Mouse (Mus musculus): ENCODE measurements at regions not wholly inside any gene's neighbourhood (a gene's known extent, or its start where the extent isn't known, plus 50 kb on each side); places are given as distances from the start of the nearest gene placed in this dataset.

DNA sequence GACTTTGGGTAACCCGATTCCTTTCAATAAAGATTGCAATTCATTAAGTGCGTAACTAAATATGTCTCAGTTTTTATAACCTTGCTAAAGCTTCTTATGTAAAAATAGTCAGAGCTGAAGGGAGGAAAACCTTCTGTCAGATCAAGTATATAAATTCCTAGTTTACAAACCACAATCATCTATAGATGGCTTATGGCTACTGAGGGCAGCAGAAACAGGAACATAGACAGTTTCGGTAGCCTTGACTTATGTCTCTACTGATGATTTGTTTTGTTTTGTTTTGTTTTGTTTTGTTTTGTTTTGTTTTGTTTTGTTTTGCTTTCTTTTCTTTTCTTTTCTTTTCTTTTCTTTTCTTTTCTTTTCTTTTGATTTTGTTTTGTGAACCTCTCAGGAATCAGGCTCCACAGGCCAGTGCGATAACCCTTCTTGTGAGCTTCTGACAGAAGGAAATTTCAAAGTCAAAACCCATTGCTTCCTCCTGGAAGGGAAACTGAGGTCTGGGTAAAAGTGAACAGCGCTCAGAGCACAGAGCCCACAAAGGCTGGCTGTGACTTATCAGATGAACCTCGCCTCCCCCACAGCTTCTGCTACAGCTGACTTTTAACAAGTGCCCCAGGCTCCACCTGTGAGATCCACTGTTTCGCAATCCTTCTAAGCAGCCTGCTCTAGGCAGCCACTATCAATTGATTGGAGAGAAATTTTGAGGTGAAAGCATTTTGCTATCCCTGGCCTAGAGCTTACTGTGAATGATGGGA, 391.8 kb upstream of the Zfp462 start:
- peak; percentile 32 to 36; a peak in 2 of 4 replicates for ATAC-seq (replicated peaks in 1 of 2; ENCODE audit: insufficient read depth in 1 of 2, low FRiP score in 2 of 2, low TSS enrichment in 1 of 2, low read depth in 1 of 2, poor library complexity in 2 of 2, severe bottlenecking in 2 of 2)

- no peak for ATAC-seq (replicated peaks in 1 of 2; ENCODE audit: insufficient read depth in 1 of 2, low FRiP score in 2 of 2, low TSS enrichment in 1 of 2, low read depth in 1 of 2, poor library complexity in 2 of 2, severe bottlenecking in 2 of 2)
Observed at GRCm38 (mm10) chr4:54563075-54563474, 381.8 kb upstream of the Zfp462 start.

- ATAC-seq (replicated peaks in 1 of 2; ENCODE audit: insufficient read depth in 1 of 2, low FRiP score in 2 of 2, low TSS enrichment in 1 of 2, low read depth in 1 of 2, poor library complexity in 2 of 2, severe bottlenecking in 2 of 2): no peak
Observed at GRCm38 (mm10) chr4:54573185-54573584, 371.7 kb upstream of the Zfp462 start.

GRCm38 (mm10) chr4:54587197-54587596, 357.7 kb upstream of the Zfp462 start:
- no peak for ATAC-seq (replicated peaks in 1 of 2; ENCODE audit: insufficient read depth in 1 of 2, low FRiP score in 2 of 2, low TSS enrichment in 1 of 2, low read depth in 1 of 2, poor library complexity in 2 of 2, severe bottlenecking in 2 of 2)

- no peak for ATAC-seq (replicated peaks in 1 of 2; ENCODE audit: insufficient read depth in 1 of 2, low FRiP score in 2 of 2, low TSS enrichment in 1 of 2, low read depth in 1 of 2, poor library complexity in 2 of 2, severe bottlenecking in 2 of 2)
Observed at GRCm38 (mm10) chr4:54588704-54589103, 356.1 kb upstream of the Zfp462 start.

DNA sequence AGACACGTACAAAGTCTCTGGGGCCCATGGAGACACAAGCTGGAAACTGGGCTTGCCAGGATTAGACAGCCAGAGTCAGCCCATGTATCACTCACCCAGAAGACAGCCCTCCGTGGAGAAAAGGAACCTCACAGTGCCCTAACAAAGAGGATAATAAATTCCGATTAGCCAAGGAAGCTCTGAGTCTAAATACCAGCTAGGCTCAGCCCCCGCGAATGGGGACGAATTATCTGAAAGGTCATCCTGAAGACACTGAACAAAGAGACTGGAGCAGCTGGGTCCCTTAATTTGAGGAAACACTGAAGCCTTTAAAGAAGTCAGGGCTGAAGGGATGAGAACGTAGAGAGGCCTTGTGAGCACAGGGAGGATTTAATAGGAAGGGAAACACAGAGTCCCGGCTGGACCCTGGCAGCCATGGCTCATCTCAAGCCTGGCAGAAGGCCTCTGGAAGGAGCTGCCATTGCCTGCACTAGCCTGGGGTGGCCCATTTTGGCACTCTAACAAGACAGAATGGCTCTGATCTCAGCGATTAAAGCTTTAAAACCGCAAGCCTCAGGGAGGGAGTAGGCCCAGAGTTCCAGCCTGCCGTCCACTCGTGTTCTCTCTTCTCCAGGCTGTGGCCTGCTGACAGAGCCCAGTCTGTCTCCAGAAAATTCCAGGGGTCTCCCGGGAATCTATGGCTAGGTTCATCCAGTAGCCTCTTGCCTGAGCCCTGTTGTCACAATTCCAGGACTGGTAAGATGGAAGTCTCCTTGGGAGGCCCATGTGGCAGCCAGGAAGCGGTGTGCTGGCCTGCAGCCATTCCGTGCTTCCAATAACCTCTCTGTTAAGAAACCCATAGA, 343.0 kb upstream of the Zfp462 start:
- no peak for ATAC-seq (replicated peaks in 1 of 2; ENCODE audit: insufficient read depth in 1 of 2, low FRiP score in 2 of 2, low TSS enrichment in 1 of 2, low read depth in 1 of 2, poor library complexity in 2 of 2, severe bottlenecking in 2 of 2)

DNA sequence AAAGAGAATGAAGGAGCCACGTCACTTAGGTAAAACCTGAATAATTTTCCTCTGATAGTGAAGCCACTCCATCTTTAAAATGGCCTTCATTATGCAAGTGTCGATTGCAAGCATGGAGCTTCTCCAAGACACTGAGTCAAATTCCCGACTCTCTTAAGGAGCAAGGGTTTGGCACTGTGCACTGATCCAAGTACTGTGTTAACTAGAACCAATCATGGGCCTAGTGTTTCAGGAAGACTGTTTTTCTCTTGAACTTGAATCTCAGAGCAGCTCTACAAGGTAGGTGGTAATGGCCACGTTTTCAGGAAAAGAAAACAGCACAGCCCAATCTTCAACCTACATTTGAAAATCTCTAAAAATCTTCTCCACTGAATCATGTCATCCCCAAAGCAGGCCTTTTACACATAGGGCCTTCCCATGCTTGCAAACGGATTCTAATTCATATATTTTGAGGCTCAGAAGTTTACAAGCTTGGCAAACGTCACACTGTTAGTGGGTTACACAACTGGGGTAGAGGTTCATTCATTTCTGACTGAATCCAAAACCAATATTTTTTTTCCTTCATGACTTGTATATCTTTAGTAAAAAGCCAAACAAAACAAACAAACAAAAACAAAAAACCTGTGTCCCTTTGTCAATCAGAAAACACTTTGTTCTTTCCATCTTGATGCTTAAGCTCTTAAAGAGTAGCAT, 342.2 kb upstream of the Zfp462 start:
- no peak for ATAC-seq (replicated peaks in 1 of 2; ENCODE audit: insufficient read depth in 1 of 2, low FRiP score in 2 of 2, low TSS enrichment in 1 of 2, low read depth in 1 of 2, poor library complexity in 2 of 2, severe bottlenecking in 2 of 2)

GRCm38 (mm10) chr4:54610101-54610500, 334.7 kb upstream of the Zfp462 start:
- ATAC-seq (replicated peaks in 1 of 2; ENCODE audit: insufficient read depth in 1 of 2, low FRiP score in 2 of 2, low TSS enrichment in 1 of 2, low read depth in 1 of 2, poor library complexity in 2 of 2, severe bottlenecking in 2 of 2): no peak

- ATAC-seq (replicated peaks in 1 of 2; ENCODE audit: insufficient read depth in 1 of 2, low FRiP score in 2 of 2, low TSS enrichment in 1 of 2, low read depth in 1 of 2, poor library complexity in 2 of 2, severe bottlenecking in 2 of 2): no peak
Observed at GRCm38 (mm10) chr4:54611990-54612980, 332.6 kb upstream of the Zfp462 start.

- ATAC-seq (replicated peaks in 1 of 2; ENCODE audit: insufficient read depth in 1 of 2, low FRiP score in 2 of 2, low TSS enrichment in 1 of 2, low read depth in 1 of 2, poor library complexity in 2 of 2, severe bottlenecking in 2 of 2): no peak
Observed at GRCm38 (mm10) chr4:54613076-54613475, 331.8 kb upstream of the Zfp462 start.

DNA sequence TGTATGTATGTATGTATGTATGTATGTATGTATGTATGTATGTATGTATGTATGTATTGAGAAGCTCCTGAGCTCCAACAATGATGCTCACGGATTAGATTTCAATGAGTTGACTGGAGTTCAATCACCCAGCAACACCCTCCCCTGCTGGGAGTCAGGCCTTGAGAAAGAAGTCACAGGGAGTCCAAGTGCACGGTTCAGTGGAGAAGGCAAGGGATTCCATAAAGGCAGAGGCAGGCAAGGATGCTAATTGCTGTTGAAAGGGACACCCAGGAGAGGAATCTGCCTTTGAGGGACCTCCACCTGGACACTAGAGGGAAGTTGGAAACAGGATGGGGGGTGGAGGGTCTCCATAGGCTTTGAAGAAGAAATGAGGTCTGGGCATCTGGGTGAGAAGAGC, 331.2 kb upstream of the Zfp462 start:
- no peak for ATAC-seq (replicated peaks in 1 of 2; ENCODE audit: insufficient read depth in 1 of 2, low FRiP score in 2 of 2, low TSS enrichment in 1 of 2, low read depth in 1 of 2, poor library complexity in 2 of 2, severe bottlenecking in 2 of 2)

GRCm38 (mm10) chr4:54615886-54616285, 329.0 kb upstream of the Zfp462 start:
- no peak for ATAC-seq (replicated peaks in 1 of 2; ENCODE audit: insufficient read depth in 1 of 2, low FRiP score in 2 of 2, low TSS enrichment in 1 of 2, low read depth in 1 of 2, poor library complexity in 2 of 2, severe bottlenecking in 2 of 2)

DNA sequence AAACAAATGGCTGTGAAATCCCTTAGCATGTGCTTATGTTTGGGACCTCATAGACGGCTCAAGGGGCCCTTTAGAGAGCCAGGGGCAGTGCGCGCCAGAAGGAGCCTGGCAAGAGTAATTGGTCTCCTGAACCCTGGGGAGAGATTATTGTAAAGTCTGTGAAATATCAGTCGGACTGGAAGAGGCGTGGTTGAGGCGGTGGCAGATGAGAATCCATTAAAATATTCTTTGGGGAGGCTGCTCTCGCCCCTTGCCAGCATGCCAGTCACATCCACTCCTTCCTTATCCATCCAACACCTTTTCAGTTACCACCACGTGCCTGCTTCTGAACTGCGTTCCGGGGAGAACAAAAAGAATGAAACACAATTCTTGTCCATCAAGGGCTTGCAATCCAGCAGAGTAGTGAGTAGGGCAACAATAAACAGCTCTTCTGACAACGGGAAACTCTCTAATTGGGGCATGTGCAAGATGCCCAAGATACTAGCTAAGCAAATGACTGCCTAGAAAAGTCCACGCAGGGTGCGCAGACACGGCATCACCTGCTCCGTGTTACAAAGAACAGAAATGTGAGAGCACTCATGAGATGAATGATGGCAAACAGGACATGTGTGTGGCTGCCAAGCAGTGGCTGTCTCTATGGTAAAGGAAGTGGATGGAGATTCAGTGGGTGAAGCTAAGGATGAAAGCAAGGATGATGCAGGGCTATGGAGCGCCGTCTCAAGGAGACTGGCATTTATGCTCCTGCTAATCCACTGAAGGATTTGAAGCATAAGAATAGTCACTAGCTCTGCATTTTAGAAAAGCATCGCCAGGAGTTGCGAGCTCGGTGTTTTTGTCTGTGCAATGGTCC, 320.6 kb upstream of the Zfp462 start:
- ATAC-seq (replicated peaks in 1 of 2; ENCODE audit: insufficient read depth in 1 of 2, low FRiP score in 2 of 2, low TSS enrichment in 1 of 2, low read depth in 1 of 2, poor library complexity in 2 of 2, severe bottlenecking in 2 of 2): no peak

DNA sequence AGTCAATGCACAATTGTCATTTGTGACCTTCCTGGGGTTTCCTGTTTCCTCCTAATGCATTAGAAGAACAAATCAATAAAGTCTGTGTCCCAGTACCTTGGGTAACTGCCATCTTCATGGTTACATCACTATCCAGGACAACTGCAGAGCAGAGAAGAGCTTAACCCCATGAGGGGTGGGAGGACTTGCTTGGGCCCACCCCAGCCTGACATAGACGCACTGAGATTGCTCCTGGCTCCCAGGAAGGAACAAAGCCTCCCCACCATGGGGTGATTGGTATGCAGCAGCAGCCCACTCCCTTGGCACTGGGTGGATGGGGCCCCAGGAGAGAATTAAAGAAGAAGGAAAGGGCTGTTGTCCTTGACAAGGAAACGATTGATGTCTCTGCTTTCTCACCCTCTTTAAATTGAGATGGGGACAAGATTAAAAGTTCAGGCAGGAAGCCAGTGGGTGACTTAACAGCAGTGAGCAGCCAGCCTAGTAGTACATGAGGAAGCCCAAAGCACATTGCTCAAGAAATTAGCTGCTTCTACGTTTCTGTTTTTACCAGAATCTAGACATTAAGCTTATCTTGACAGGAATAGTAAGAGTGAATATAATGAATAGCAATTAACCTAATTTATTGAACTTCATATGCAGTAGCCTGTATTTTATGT, 307.7 kb upstream of the Zfp462 start:
- no peak for ATAC-seq (replicated peaks in 1 of 2; ENCODE audit: insufficient read depth in 1 of 2, low FRiP score in 2 of 2, low TSS enrichment in 1 of 2, low read depth in 1 of 2, poor library complexity in 2 of 2, severe bottlenecking in 2 of 2)

- ATAC-seq (replicated peaks in 1 of 2; ENCODE audit: insufficient read depth in 1 of 2, low FRiP score in 2 of 2, low TSS enrichment in 1 of 2, low read depth in 1 of 2, poor library complexity in 2 of 2, severe bottlenecking in 2 of 2): no peak
Observed at GRCm38 (mm10) chr4:54646033-54646432, 298.8 kb upstream of the Zfp462 start.

DNA sequence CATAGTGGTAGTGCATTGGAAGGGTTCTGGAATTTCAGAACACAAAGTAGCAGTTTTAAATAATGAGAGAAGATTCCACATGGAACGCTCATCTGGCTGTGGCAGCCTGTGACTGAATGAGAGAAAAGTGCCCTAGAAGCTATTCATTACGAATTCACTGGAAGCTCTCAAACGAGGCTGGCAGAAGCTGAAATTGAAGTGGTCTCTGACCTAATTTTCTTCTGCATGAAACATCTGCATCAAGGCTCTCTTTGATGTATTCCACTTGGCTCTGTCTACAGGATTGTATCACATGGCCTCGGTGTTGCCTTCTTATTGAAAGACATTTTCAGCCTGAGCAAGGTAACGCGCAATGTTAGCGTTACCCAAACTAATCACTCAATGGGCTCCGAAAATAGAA, 298.4 kb upstream of the Zfp462 start:
- ATAC-seq (replicated peaks in 1 of 2; ENCODE audit: insufficient read depth in 1 of 2, low FRiP score in 2 of 2, low TSS enrichment in 1 of 2, low read depth in 1 of 2, poor library complexity in 2 of 2, severe bottlenecking in 2 of 2): no peak
